Mouse (Mus musculus) adrenal gland, adult (tissue): ENCODE measurements at regions not wholly inside any gene's neighbourhood (a gene's known extent, or its start where the extent isn't known, plus 50 kb on each side); places are given as distances from the start of the nearest gene placed in this dataset.

ENCODE experiments used
- DNase-seq, 2 experiments: peaks; one replicate each; pipeline ENCODE4 v3.0.0; 2022 to 2023; ENCODE audit warnings: low spot score in 1 of 2; ENCODE audit not compliant: inconsistent age in 2 of 2

- DNase-seq: peak in 1 of 2 experiments; percentile 32
Measured at GRCm38 (mm10) chr3:149993199-149993598, 1002.8 kb upstream of the Adgrl2 start.

DNA sequence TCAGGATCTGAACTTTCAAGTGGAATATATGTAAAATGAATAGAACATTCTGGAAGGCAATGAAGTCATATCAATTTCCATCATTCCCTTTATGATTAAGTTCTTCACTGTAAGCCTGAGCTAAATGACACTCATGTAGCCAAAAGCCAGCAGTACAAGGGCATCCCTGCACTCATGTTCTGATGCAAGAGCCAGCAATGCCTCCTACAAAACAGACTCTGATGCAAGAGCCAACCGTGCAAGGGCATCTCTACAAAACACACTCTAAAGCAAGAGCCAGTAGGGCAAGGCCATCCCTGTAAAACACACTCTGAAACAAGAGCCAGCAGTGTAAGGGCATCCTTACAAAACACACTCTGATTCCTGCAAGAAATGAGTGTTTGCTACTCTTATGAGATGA, 997.4 kb upstream of the Adgrl2 start:
- peak; percentile 10 to 83 for DNase-seq

DNA sequence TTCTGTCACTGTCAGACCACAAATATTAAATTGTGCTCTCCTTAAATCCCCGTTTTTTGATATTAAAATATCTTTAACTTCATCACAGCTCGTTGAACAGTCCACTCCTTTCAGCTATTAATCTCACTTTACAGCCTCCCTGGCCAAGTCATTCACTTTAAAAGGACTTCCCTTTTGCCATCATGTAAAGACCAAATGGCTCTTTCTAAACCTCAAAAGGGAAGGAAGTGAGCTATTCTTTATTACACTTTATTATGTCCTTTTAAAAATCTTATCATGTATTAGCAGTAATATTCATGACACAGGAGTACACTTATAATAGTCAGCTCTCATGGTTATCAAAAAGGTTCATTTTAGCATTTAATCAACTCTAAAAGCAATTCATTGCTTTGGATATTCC, 966.6 kb upstream of the Adgrl2 start:
- no peak for DNase-seq

DNA sequence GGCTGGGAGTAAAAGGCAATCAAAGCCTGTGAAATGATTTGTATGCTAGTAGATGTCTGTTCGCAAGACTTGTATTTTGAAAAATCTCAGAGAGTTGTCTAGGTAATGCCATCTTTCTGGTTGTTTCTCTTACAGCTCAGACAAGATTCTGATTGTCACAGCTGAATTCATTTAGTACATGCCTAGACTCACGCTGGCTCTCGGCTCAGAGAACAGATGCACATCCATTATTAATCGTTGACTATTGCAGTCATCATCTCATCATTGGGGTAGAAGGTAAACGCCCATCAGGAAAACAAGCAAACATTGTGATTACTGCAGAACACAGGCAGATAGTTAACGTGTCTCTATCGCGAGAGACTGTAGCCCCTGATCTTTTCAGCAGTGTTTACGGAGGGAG, 945.8 kb upstream of the Adgrl2 start:
- DNase-seq: no peak

- no peak for DNase-seq
Measured at GRCm38 (mm10) chr3:149934832-149935231, 944.5 kb upstream of the Adgrl2 start.

DNA sequence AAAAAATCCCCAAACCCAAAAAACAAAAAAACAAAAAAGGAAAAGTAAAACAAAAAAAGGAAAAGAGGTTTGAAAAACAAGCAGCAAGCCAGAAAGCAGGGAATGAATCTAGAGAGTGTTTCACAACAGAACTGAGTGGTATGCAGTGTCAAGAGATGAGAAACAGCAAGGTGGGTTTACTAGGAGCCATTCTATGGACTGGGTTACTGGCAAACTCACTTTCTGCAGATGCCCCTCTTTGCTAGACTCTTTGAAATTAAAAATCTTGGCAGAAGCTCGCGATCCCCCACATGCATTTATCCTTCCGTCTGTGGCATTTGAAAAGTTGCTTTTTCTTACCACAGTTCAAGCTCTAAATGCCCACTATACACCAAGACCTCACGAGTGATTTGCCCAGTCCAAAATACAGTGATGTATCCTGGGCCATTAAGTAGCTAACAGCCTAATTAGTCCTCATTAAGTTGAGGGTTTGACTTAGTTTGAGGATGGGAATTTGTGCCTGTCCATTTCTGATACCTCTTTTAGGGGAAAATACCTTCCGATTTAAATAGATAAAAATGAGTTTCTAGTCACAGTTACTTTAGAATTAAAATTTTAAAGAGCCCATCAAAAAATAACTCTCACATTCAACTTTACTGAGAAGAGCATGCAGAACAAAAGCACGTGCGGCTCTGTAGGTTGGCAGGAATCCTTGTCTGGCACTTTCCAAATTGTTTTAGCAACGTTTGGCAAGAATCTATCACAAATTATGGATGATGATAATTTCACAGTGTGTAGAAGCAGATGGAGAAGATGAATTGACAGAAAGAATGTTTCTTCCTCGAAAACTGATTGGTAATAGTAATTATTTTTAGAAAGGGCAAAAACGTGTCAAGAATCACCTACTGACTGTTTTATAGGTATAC, 938.4 kb upstream of the Adgrl2 start:
- no peak for DNase-seq

GRCm38 (mm10) chr3:149920206-149920605, 929.9 kb upstream of the Adgrl2 start:
- no peak for DNase-seq

DNA sequence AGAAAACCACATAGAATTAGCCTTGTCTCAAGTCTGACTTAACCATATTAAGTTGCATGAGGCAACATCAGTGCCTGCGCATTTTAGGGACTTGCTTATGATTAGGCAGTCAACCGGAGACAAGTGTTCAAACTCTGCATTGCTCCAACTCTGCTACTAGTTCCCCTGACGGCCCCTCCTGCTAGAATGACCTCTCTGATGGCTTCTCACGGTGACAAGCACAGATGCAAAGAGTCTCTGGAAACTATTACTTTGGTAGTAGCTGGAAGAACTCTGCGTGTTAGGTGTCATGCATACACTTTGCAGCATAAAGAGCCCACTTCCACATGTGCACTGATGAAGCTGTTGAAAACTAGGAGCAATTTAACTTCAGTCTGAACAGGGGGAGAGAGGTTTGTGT, 927.8 kb upstream of the Adgrl2 start:
- no peak for DNase-seq

- DNase-seq: no peak
Measured at GRCm38 (mm10) chr3:149910721-149911120, 920.4 kb upstream of the Adgrl2 start.

GRCm38 (mm10) chr3:149901783-149902182, 911.4 kb upstream of the Adgrl2 start:
- no peak for DNase-seq

- no peak for DNase-seq
Measured at GRCm38 (mm10) chr3:149876553-149876952, 886.2 kb upstream of the Adgrl2 start.

- no peak for DNase-seq
Measured at GRCm38 (mm10) chr3:149865945-149866344, 875.6 kb upstream of the Adgrl2 start.

- no peak for DNase-seq
Measured at GRCm38 (mm10) chr3:149846941-149847539, 856.7 kb upstream of the Adgrl2 start.

DNA sequence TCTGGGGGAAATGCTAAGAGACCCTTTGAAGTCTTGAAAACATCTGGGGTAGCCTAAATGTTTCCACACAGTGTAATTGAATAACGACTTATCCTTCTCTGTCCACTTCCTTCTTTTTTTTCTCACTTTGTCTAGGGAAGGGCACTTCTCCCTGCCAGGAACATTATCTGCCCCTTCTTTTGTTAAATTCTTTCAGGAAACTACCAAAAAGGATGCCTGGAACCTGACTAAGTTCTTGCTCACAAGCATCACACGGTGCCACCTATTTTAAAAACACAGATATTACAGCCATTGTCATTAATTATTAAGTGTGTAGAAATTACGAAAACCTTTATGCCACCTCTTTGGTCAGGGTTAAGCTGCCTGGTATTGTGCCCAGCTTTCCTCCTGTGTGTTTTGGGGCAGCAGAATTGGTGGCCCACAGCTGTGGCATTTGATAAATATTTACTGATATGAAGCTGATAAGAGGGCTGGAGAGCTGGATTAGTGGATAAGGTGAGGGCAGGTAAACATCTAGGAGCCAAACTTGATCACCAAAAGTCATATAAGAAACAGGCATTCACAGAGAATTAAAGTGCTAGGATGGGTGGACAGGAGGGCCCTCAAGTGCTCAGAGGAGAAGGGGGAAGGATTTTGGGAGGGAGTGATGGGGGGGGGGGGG, 855.6 kb upstream of the Adgrl2 start:
- DNase-seq: no peak

DNA sequence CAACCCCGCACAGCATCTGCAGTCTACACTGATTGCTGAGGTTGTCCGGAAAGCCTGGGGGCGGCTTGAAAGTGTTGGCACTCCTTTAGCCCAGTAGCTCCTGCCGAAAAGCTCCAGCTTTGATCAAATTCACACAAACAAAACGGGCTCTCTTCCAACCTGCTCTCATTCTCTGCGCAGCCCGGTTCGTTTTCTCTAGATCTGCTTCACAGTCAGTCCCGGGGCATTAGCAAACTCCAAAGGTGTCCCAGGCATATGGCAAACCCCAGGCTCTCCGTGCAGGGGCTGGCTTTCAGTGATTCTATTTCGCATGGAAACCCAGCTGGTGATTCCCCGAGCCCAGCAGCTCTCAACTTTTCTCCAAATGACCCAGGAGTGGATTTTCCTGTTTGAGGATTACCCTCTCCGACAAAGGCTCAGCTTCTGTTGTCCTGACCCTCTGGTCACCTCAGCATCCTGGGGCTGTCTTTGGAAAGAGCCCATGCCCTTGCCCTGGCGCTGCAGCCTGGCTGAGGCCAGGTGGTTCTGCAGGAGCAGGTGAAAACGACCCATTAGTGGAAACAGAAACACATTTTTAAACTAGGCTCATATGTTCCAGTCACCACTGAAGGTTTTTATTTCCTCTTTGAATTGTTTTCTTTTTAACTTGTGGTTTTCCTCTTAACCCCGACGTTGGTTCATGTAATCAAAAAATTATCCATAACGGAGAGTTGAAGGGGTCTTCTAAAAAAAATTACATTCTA, 854.9 kb upstream of the Adgrl2 start:
- peak in 1 of 2 experiments; percentile 26 for DNase-seq

DNA sequence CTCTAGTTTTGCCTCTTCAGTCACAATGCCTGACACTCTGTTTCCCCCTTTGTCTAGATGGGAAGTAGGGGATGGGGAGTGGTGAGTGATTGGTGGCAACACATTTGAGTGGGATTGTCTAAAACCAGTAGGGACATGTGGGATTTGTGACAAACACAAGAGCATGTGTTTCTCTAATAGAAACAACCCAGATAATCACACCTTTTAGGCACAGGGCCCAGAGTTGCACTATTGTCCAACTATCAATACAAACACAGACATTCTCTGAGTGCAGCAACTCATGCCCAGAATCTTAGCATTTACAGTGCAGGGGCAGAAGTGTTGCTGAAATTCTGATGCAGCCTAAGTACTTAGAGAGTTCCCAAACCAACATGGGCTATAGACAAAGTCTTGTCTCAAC, 847.6 kb upstream of the Adgrl2 start:
- no peak for DNase-seq

DNA sequence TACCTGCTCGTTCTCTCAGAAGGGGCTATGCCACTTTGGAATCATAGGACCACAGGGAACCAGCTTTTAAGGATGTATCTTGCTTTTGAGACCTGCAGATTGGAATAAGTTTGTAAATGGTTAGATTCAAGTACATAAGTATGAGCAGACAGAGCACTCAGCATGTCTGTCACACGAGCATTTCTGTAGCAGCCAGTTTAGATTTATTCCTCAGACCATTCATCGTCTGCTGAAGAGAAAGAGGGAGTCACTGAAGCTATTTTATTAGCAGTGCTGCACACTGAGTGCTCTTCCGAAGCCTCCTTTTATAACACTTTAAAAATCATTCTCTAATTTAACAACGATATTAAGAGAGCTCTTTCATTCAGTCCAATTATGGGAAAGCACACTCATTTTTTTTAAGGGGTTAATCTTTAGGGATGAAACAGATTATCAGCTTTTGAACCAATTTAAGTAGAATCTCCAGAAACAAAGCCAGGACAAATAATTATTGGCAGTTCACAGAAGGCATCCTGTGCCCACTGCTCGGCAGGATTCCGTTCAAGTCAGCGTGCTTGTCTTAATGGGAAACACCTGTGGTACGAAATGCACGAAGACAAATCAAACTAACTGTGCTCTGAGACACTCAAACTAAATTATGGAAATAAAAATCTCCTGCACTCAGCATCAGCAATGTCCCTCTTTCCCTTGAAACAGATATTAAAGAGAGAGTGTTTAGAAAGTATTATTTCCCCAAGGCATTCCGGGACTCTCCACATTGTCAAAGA, 846.3 kb upstream of the Adgrl2 start:
- DNase-seq: no peak

GRCm38 (mm10) chr3:149827181-149827580, 836.8 kb upstream of the Adgrl2 start:
- no peak for DNase-seq

DNA sequence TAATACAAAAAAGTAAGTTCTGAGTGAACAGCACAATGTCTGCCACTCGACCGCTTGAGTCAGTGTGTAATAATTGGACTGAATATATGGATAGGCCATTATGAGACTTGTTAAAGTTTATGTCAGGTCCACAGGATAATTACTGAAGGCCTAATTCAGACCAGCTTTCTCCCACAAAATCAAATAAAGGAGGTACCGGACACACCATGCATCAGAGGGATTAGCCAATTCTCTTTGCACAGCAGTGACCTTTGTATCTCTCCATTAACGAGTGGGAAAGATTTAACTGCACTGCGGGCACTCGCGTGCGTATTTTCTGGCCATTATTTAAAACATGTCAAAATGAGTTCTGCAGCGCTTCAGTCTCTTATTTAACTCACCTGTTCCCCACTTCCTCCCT, 836.4 kb upstream of the Adgrl2 start:
- DNase-seq: no peak

- no peak for DNase-seq
Measured at GRCm38 (mm10) chr3:149820670-149821069, 830.3 kb upstream of the Adgrl2 start.

DNA sequence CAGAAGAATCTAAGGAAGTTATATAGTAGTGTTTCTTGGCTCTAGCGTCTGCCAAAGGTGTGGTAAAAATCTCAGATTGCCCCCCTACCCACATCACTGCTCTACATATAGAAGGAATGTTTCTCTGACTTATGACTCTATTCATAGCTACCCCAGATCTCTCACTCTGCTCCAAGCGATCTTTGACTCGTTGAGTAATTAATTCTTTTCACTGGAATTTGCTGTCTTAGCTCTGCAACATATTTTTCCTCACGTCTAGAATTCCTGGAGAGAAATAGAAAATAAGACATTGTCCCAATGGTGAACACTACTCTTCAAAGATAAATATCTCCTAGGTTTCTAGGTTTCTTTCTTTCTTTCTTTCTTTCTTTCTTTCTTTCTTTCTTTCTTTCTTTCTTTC, 829.5 kb upstream of the Adgrl2 start:
- DNase-seq: no peak
